Mouse (Mus musculus): Measurements from ENCODE around the gene Slc12a5.

Slc12a5 gene

GRCm38 (mm10) chr2:164979749-164980148, 19.1 kb downstream of the Slc12a5 start:
- no peak for DNase-seq (ENCODE audit: low read depth, low spot score)

GRCm38 (mm10) chr2:164985962-164986361, 25.4 kb downstream of the Slc12a5 start:
- no peak for DNase-seq (ENCODE audit: low read depth, low spot score)

GRCm38 (mm10) chr2:164986371-164987027, 25.9 kb downstream of the Slc12a5 start:
- DNase-seq (ENCODE audit: low read depth, low spot score), result no peak

- DNase-seq (ENCODE audit: low read depth, low spot score), result no peak
Measured at GRCm38 (mm10) chr2:164988777-164989176, 28.2 kb downstream of the Slc12a5 start.

- DNase-seq (ENCODE audit: low read depth, low spot score), result no peak
Measured at GRCm38 (mm10) chr2:164991111-164991510, 30.5 kb downstream of the Slc12a5 start.

- no peak for DNase-seq (ENCODE audit: low read depth, low spot score)
Measured at GRCm38 (mm10) chr2:164991808-164992207, 31.2 kb downstream of the Slc12a5 start.

GRCm38 (mm10) chr2:164994156-164994555, 33.6 kb downstream of the Slc12a5 start:
- DNase-seq (ENCODE audit: low read depth, low spot score), result no peak

GRCm38 (mm10) chr2:164994659-164995428, 34.2 kb downstream of the Slc12a5 start:
- DNase-seq (ENCODE audit: low read depth, low spot score), result no peak

- no peak for DNase-seq (ENCODE audit: low read depth, low spot score)
Measured at GRCm38 (mm10) chr2:164995976-164996375, 35.4 kb downstream of the Slc12a5 start.

- no peak for DNase-seq (ENCODE audit: low read depth, low spot score)
Measured at GRCm38 (mm10) chr2:164996848-164997720, 36.5 kb downstream of the Slc12a5 start.

- DNase-seq (ENCODE audit: low read depth, low spot score), result no peak
Measured at GRCm38 (mm10) chr2:164997721-164998428, 37.3 kb downstream of the Slc12a5 start.

- DNase-seq (ENCODE audit: low read depth, low spot score), result no peak
Measured at GRCm38 (mm10) chr2:165001958-165002357, 41.4 kb downstream of the Slc12a5 start.

GRCm38 (mm10) chr2:165003108-165003507, 42.5 kb downstream of the Slc12a5 start:
- DNase-seq (ENCODE audit: low read depth, low spot score), result no peak

GRCm38 (mm10) chr2:165004237-165004636, 43.6 kb downstream of the Slc12a5 start:
- no peak for DNase-seq (ENCODE audit: low read depth, low spot score)

- DNase-seq (ENCODE audit: low read depth, low spot score), result no peak
Measured at GRCm38 (mm10) chr2:165006813-165007212, 46.2 kb downstream of the Slc12a5 start.

GRCm38 (mm10) chr2:165007986-165008385, 47.4 kb downstream of the Slc12a5 start:
- no peak for DNase-seq (ENCODE audit: low read depth, low spot score)

- no peak for DNase-seq (ENCODE audit: low read depth, low spot score)
Measured at GRCm38 (mm10) chr2:165009161-165009560, 48.6 kb downstream of the Slc12a5 start.

- no peak for DNase-seq (ENCODE audit: low read depth, low spot score)
Measured at GRCm38 (mm10) chr2:165009581-165009980, 49.0 kb downstream of the Slc12a5 start.

- no peak for DNase-seq (ENCODE audit: low read depth, low spot score)
Measured at GRCm38 (mm10) chr2:165010351-165010750, 49.7 kb downstream of the Slc12a5 start.

GRCm38 (mm10) chr2:165014935-165015334, 54.3 kb downstream of the Slc12a5 start:
- DNase-seq (ENCODE audit: low read depth, low spot score), result no peak

GRCm38 (mm10) chr2:165020490-165020889, 59.9 kb downstream of the Slc12a5 start:
- DNase-seq (ENCODE audit: low read depth, low spot score), result no peak
